Mouse (Mus musculus) frontal cortex, adult 2 months (tissue): ENCODE data around the gene Gkn2. TPM values are rescaled to one million over a fixed set of nuclear protein-coding genes. Genes with fewer than 3 reads are reported as not detected.

ENCODE experiments used
- DNase-seq, 2 experiments: peaks; one replicate each; pipeline ENCODE4 v3.0.0; 2022; ENCODE audit warnings: low spot score in 1 of 2; ENCODE audit errors: extremely low spot score in 1 of 2
- polyA plus RNA-seq: library from polyadenylated mRNA; depleted of rRNA; stranded (reverse); fragments of >200 nt; gene quantifications from 2 replicates; pipeline ENCODE4 v1.2.3, GENCODE M21; 2012; rRNA removed

Gene Gkn2
- polyA plus RNA-seq, result not detected in 2 replicates

GRCm38 (mm10) chr6:87373057-87373456, at the start of gene Gkn2:
Gkn2 (plus strand) TSS chr6:87373357.
- DNase-seq, result no peak

DNA sequence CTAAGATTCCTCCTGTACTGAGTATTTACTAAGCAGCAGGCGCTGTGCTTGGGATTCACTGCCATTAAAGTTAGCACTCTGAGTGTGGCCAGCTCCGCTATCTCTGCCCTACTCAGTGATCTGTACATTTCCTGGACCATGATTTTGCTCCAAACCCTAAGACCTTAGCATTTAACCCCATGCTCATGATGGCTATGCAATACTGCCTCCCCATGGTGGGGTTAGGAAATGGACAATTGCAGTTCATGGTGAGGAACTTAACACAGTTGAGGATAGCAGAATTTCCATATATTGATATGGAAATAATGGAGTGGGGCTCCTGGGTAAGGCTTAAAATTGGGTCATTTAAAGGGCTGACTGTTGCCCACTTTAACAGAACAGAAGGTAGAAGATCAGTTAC, 49.8 kb upstream of the Gkn2 start:
- DNase-seq, result peak in 1 of 2 experiments; percentile 68

DNA sequence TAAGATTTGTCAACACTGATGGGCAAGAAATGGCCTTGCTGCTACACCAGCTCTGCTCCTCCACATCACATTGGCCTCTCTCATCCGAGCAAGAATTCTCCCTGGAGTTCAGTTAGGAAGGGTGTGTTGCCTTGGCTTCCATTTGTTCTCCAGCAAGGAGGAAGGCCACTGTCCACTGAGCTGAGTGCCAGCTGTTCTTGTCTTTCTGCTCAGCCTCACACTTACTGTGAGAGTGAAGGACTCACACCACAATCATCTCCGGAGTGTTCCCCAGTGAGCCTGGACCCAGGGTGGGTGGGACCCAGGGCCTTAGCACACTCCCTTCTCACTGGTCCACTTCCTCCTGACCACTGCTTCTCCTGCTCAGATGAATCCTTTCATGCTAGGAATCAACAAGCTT, 46.2 kb upstream of the Gkn2 start:
- DNase-seq, result no peak

DNA sequence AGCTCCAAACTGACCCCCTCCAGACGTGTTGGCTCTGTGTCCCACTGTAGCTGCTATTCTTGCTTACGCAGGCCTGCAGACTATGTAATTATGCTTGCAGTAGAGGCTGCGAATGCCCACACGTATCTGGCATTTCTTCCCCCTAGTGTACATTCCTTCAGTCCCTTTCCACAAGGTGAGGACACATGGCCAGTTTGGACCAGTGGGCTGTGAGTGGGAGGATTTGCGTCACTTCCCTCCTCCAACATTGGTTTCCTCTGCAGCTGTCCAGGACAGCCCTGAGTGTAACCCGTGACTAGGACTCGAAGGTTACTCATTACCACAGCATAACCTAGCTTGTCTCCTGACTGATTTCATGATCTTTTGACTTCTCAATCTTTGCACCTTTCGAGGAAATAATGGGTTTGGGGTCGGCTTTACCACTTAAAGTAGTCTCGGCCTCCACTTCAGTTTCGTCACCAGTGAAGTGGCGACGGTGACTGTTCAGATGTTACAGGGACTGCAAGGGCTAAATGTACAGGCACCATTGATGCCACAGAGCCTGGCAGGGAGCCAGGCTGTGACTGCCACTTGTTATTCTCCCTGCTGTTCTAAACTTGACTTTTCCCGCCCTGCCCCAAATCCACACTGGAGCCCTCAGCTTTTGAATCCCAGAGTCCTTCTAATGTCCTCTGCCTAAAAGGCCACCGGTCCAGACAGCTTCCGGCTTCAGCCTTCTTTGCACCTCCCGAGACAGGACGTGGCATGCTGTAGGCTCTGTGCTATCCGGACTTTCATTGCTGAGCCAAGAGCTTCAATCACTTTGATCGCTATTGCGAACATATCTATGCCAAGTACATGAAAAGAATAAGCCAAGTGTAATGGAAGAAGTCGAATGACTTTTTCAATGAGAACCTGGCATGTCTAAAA, 44.6 kb upstream of the Gkn2 start:
- DNase-seq, result peak in 1 of 2 experiments; percentile 48

- DNase-seq, result no peak
These were observed 40.8 kb upstream of the Gkn2 start for GRCm38 (mm10) chr6:87332380-87332779.

- DNase-seq, result peak in 1 of 2 experiments; percentile 67
These were observed 38.6 kb upstream of the Gkn2 start for GRCm38 (mm10) chr6:87334361-87335090.

- peak in 1 of 2 experiments; percentile 55 for DNase-seq
These were observed 37.8 kb upstream of the Gkn2 start, which contains the start of gene Antxr1 for GRCm38 (mm10) chr6:87335091-87335934. Antxr1 (minus strand) TSS chr6:87335821.

- no peak for DNase-seq
These were observed 37.2 kb upstream of the Gkn2 start for GRCm38 (mm10) chr6:87335935-87336295.

DNA sequence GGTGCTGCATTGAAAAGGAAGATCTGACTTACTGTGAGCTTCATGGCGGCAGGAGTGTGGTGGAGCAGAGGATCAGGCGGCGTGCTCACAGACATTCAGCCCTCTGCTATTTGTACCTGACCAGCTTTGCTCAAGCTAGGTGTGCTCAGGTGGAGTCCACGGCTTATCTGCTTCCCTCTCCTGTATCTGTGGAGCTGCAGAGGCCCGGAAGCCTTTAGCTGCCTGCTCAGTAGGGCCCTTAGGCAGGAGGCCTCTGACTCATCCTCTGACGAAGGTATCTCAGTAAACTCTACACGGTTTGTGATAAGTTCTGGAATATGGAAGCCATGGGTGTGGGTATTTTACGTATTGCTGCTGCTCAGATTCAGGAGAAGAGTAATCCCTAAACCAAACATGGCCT, 22.3 kb upstream of the Gkn2 start, which contains the start of gene Gkn1:
Gkn1 (minus strand) TSS at position 114 of the 400 bp plus-strand sequence.
- DNase-seq, result no peak

- no peak for DNase-seq
These were observed 18.7 kb upstream of the Gkn2 start for GRCm38 (mm10) chr6:87354441-87354840.

DNA sequence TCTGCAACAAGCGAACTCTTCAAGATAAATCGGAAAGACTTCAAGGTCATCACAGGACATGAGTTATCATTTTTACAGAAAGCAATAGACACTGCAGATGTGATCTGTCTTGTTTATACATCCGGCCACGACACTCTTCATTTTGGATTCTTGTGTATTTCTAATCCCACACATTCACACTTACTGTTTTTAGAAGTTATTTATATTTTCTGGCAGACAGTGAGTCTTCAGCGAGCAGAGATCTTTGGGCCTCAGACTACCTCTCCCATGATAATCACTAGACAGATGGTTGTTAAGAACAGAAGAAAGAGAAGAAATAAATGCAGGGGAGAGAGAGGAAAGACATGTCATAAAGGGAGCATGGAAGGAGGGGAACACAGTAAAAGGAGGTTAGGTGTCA, 3.9 kb upstream of the Gkn2 start:
- DNase-seq, result peak; percentile 20 to 31

DNA sequence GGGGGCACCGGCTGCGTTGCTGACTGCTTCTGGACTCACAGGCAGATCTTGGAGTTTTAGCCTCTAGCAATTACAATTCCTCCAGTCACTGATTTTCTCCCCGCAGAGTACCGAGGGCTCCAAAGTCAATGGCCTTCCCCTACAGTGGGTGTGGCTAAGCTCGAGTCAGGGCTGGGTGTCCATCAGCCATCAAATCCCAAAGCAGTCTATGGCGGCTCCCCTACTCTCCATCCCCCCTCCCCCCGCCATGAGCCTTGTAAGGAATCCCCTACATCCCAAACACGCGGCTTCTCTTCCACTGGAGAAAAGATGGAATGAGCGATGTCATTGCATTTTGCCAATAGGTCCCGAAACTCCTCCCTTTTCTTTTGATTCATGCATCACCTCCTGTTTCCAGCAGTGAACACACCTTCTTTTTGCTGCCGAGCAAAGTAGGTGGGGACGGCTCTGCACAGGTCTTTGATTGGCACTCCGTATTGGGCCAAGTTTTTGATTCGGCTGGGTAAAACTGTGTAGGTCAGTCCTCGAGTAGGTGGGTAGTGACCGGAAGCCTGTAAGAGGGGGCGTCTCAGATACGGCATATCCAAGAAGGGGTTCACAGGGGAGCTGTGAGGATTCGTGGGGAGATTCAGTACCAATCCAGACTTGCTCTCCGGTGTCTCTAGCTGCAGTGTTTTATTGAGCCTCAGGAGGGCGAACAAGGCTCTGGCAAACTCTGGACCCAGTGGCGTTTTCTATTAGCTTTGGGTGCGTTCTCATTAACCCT, 11.0 kb downstream of the Gkn2 start:
- DNase-seq, result peak in 1 of 2 experiments; percentile 34

GRCm38 (mm10) chr6:87384761-87385160, 11.6 kb downstream of the Gkn2 start:
- DNase-seq, result peak; percentile 34 to 65

- DNase-seq, result peak; percentile 56 to 92
These were observed 13.0 kb downstream of the Gkn2 start for GRCm38 (mm10) chr6:87386203-87386602.

DNA sequence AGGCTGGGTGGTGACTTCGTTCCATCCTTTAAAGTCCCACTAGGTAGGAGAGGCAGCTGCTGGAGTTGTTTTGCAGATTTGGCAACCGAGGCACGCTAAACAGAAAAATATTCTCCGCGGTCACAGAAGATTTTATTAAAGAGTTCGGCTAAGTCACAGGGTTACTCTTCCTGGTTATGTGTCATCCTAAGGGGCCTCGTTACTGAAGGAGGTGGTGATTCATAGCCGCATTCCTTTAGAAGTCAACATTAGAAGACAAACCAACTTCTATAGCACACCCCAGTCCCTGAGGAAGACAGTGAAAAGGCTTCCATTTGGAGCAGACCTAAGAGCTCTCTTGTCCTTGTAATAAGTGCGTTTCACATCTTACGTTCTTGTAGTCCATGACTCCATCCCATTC, 13.5 kb downstream of the Gkn2 start:
- no peak for DNase-seq

- DNase-seq, result no peak
These were observed 15.7 kb downstream of the Gkn2 start, which contains the start of gene Gkn3 for GRCm38 (mm10) chr6:87388877-87389276. Gkn3 (minus strand) TSS chr6:87388935.

DNA sequence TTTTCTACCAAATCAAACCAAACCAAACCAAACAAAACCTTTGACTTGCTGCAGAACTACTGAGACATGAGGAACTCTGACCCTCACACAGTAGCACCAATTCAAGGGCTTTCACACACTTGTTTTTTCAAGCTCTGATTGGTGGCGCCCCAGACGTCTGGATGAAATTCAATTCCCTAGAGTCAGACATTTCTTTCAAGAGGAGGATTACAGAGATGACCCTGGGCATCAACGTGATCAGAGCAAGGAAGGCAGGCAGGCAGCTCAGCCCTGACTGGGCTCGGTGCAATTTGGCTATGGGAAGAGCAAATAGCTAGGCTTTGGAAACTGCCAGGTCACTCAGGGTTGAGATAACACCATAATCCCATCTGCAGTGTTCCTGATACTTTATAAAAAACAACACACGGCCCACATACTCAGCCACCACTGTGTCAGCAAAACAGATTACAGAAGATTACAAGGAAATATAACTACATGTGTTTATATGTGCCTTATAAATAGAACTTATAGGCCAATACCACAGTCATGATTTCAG, 16.4 kb downstream of the Gkn2 start:
- DNase-seq, result no peak

GRCm38 (mm10) chr6:87393466-87394205, 20.5 kb downstream of the Gkn2 start:
- no peak for DNase-seq

- DNase-seq, result no peak
These were observed 21.6 kb downstream of the Gkn2 start for GRCm38 (mm10) chr6:87394783-87395182.
